Mouse (Mus musculus): ENCODE measurements at regions not wholly inside any gene's neighbourhood (a gene's known extent, or its start where the extent isn't known, plus 50 kb on each side); places are given as distances from the start of the nearest gene placed in this dataset.

- no peak overlapping the region for H3K4me2 ChIP-seq (replicated peaks; ENCODE audit: low read depth, low read length)
- no peak overlapping the region for H3K4me3 ChIP-seq (ENCODE audit: low read depth, low read length)
- no peak overlapping the region for H3K9ac ChIP-seq (replicated peaks; ENCODE audit: low read depth, low read length)
- H3K9me3 ChIP-seq (ENCODE audit: control insufficient read depth, low read depth, low read length): no peaks in the 10 kb centered on the region
- ATAC-seq (ENCODE audit: insufficient number of reproducible peaks, insufficient read depth, low FRiP score, low read depth): no peak
- H3K4me1 ChIP-seq (ENCODE audit: control insufficient read depth, insufficient read depth, low read length): no peaks in the 10 kb centered on the region
- H3K27ac ChIP-seq (ENCODE audit: low read length): no peak overlapping the region
- no peaks in the 10 kb centered on the region for H3K27me3 ChIP-seq (ENCODE audit: control insufficient read depth, insufficient read depth, low read length)
- H3K36me3 ChIP-seq (ENCODE audit: control insufficient read depth, insufficient read depth, low read length): no peaks in the 10 kb centered on the region
- 70% methylated on average over 7 of the region's 7 CpGs for WGBS
These were observed 197.4 kb upstream of the Slc16a7 start for GRCm38 (mm10) chr10:125586489-125587147.

- 65% methylated on average over 5 of the region's 5 CpGs for WGBS
These were observed 203.7 kb upstream of the Slc16a7 start for GRCm38 (mm10) chr10:125593006-125593405.

GRCm38 (mm10) chr10:125607787-125608617 lies 218.7 kb upstream of the Slc16a7 start:
- whole genome bisulfite sequencing: 73% methylated on average over 10 of the region's 10 CpGs
- H3K27ac ChIP-seq (ENCODE audit: low read length): no peak overlapping the region
- no peak overlapping the region for H3K4me3 ChIP-seq (ENCODE audit: low read depth, low read length)
- H3K27me3 ChIP-seq (ENCODE audit: control insufficient read depth, insufficient read depth, low read length): no peaks in the 10 kb centered on the region
- ATAC-seq (ENCODE audit: insufficient number of reproducible peaks, insufficient read depth, low FRiP score, low read depth): no peak
- H3K9me3 ChIP-seq (ENCODE audit: control insufficient read depth, low read depth, low read length): no peaks in the 10 kb centered on the region
- no peaks in the 10 kb centered on the region for H3K36me3 ChIP-seq (ENCODE audit: control insufficient read depth, insufficient read depth, low read length)
- no peaks in the 10 kb centered on the region for H3K4me1 ChIP-seq (ENCODE audit: control insufficient read depth, insufficient read depth, low read length)
- no peak overlapping the region for H3K4me2 ChIP-seq (replicated peaks; ENCODE audit: low read depth, low read length)
- no peak overlapping the region for H3K9ac ChIP-seq (replicated peaks; ENCODE audit: low read depth, low read length)

More at GRCm38 (mm10) chr10:125593006-125593405, 203.7 kb upstream of the Slc16a7 start:
- H3K4me3 ChIP-seq (ENCODE audit: low read depth, low read length): no peak overlapping the region
- H3K4me2 ChIP-seq (replicated peaks; ENCODE audit: low read depth, low read length): no peak overlapping the region
- no peak overlapping the region for H3K9ac ChIP-seq (replicated peaks; ENCODE audit: low read depth, low read length)
- ATAC-seq (ENCODE audit: insufficient number of reproducible peaks, insufficient read depth, low FRiP score, low read depth): peak; percentile 83; the same call in 1 of the 2 replicates
- no peaks in the 10 kb centered on the region for H3K36me3 ChIP-seq (ENCODE audit: control insufficient read depth, insufficient read depth, low read length)
- no peaks in the 10 kb centered on the region for H3K9me3 ChIP-seq (ENCODE audit: control insufficient read depth, low read depth, low read length)
- no peak overlapping the region for H3K27ac ChIP-seq (ENCODE audit: low read length)
- H3K4me1 ChIP-seq (ENCODE audit: control insufficient read depth, insufficient read depth, low read length): no peaks in the 10 kb centered on the region
- H3K27me3 ChIP-seq (ENCODE audit: control insufficient read depth, insufficient read depth, low read length): no peaks in the 10 kb centered on the region

GRCm38 (mm10) chr10:125610353-125610752 lies 221.1 kb upstream of the Slc16a7 start:
- 76% methylated on average over 5 of the region's 5 CpGs for WGBS
- no peak overlapping the region for H3K27ac ChIP-seq (ENCODE audit: low read length)
- no peaks in the 10 kb centered on the region for H3K4me1 ChIP-seq (ENCODE audit: control insufficient read depth, insufficient read depth, low read length)
- no peak overlapping the region for H3K9ac ChIP-seq (replicated peaks; ENCODE audit: low read depth, low read length)
- H3K27me3 ChIP-seq (ENCODE audit: control insufficient read depth, insufficient read depth, low read length): no peaks in the 10 kb centered on the region
- H3K9me3 ChIP-seq (ENCODE audit: control insufficient read depth, low read depth, low read length): no peaks in the 10 kb centered on the region
- no peaks in the 10 kb centered on the region for H3K36me3 ChIP-seq (ENCODE audit: control insufficient read depth, insufficient read depth, low read length)
- no peak overlapping the region for H3K4me2 ChIP-seq (replicated peaks; ENCODE audit: low read depth, low read length)
- no peak for ATAC-seq (ENCODE audit: insufficient number of reproducible peaks, insufficient read depth, low FRiP score, low read depth)
- H3K4me3 ChIP-seq (ENCODE audit: low read depth, low read length): no peak overlapping the region

GRCm38 (mm10) chr10:125612773-125613172 lies 223.5 kb upstream of the Slc16a7 start:
- no peak overlapping the region for H3K9ac ChIP-seq (replicated peaks; ENCODE audit: low read depth, low read length)
- no peaks in the 10 kb centered on the region for H3K36me3 ChIP-seq (ENCODE audit: control insufficient read depth, insufficient read depth, low read length)
- no peak overlapping the region for H3K4me3 ChIP-seq (ENCODE audit: low read depth, low read length)
- no peaks in the 10 kb centered on the region for H3K4me1 ChIP-seq (ENCODE audit: control insufficient read depth, insufficient read depth, low read length)
- 95% methylated on average over 6 of the region's 6 CpGs for WGBS
- no peak overlapping the region for H3K4me2 ChIP-seq (replicated peaks; ENCODE audit: low read depth, low read length)
- no peaks in the 10 kb centered on the region for H3K27me3 ChIP-seq (ENCODE audit: control insufficient read depth, insufficient read depth, low read length)
- no peaks in the 10 kb centered on the region for H3K9me3 ChIP-seq (ENCODE audit: control insufficient read depth, low read depth, low read length)
- no peak for ATAC-seq (ENCODE audit: insufficient number of reproducible peaks, insufficient read depth, low FRiP score, low read depth)
- no peak overlapping the region for H3K27ac ChIP-seq (ENCODE audit: low read length)

- H3K27me3 ChIP-seq (ENCODE audit: control insufficient read depth, insufficient read depth, low read length): no peaks in the 10 kb centered on the region
- H3K9ac ChIP-seq (replicated peaks; ENCODE audit: low read depth, low read length): no peak overlapping the region
- 72% methylated on average over 6 of the region's 6 CpGs for WGBS
- H3K9me3 ChIP-seq (ENCODE audit: control insufficient read depth, low read depth, low read length): no peaks in the 10 kb centered on the region
- no peaks in the 10 kb centered on the region for H3K4me1 ChIP-seq (ENCODE audit: control insufficient read depth, insufficient read depth, low read length)
- no peak overlapping the region for H3K27ac ChIP-seq (ENCODE audit: low read length)
- no peak overlapping the region for H3K4me3 ChIP-seq (ENCODE audit: low read depth, low read length)
- no peaks in the 10 kb centered on the region for H3K36me3 ChIP-seq (ENCODE audit: control insufficient read depth, insufficient read depth, low read length)
- no peak overlapping the region for H3K4me2 ChIP-seq (replicated peaks; ENCODE audit: low read depth, low read length)
- no peak for ATAC-seq (ENCODE audit: insufficient number of reproducible peaks, insufficient read depth, low FRiP score, low read depth)
These were observed 232.1 kb upstream of the Slc16a7 start for GRCm38 (mm10) chr10:125621376-125621775.

- no peak for ATAC-seq (ENCODE audit: insufficient number of reproducible peaks, insufficient read depth, low FRiP score, low read depth)
- H3K9ac ChIP-seq (replicated peaks; ENCODE audit: low read depth, low read length): no peak overlapping the region
- H3K27ac ChIP-seq (ENCODE audit: low read length): no peak overlapping the region
- H3K36me3 ChIP-seq (ENCODE audit: control insufficient read depth, insufficient read depth, low read length): no peaks in the 10 kb centered on the region
- no peak overlapping the region for H3K4me2 ChIP-seq (replicated peaks; ENCODE audit: low read depth, low read length)
- no peak overlapping the region for H3K4me3 ChIP-seq (ENCODE audit: low read depth, low read length)
- 31% methylated on average over 7 of the region's 7 CpGs for WGBS
- H3K4me1 ChIP-seq (ENCODE audit: control insufficient read depth, insufficient read depth, low read length): no peaks in the 10 kb centered on the region
- no peaks in the 10 kb centered on the region for H3K9me3 ChIP-seq (ENCODE audit: control insufficient read depth, low read depth, low read length)
- no peaks in the 10 kb centered on the region for H3K27me3 ChIP-seq (ENCODE audit: control insufficient read depth, insufficient read depth, low read length)
These were observed 234.6 kb upstream of the Slc16a7 start for GRCm38 (mm10) chr10:125623836-125624235.

GRCm38 (mm10) chr10:125667906-125668305 lies 278.6 kb upstream of the Slc16a7 start:
- Histone ChIP-seq H3K9ac (replicated peaks; ENCODE audit: low read depth, low read length) (no peak overlapping the region), H3K4me3 (ENCODE audit: low read depth, low read length) (no peak overlapping the region), H3K4me2 (replicated peaks; ENCODE audit: low read depth, low read length) (no peak overlapping the region), H3K36me3 (ENCODE audit: control insufficient read depth, insufficient read depth, low read length) (no peaks in the 10 kb centered on the region), H3K4me1 (ENCODE audit: control insufficient read depth, insufficient read depth, low read length) (no peaks in the 10 kb centered on the region), H3K27ac (ENCODE audit: low read length) (no peak overlapping the region), H3K9me3 (ENCODE audit: control insufficient read depth, low read depth, low read length) (no peaks in the 10 kb centered on the region), H3K27me3 (ENCODE audit: control insufficient read depth, insufficient read depth, low read length) (no peaks in the 10 kb centered on the region)
- WGBS: 89% methylated on average over 4 of the region's 4 CpGs
- no peak for ATAC-seq (ENCODE audit: insufficient number of reproducible peaks, insufficient read depth, low FRiP score, low read depth)

Measured in stomach, embryonic 14.5 days (tissue).